Mouse (Mus musculus): Measurements from ENCODE around the gene Isg20.

- TF ChIP-seq CTCF (IDR thresholded peaks at IDR 0.05; ENCODE audit: borderline replicate concordance, insufficient read depth, low read length) (no peak), POLR2A (IDR thresholded peaks at IDR 0.05; ENCODE audit: low read depth, low read length) (no peak)
Observed at GRCm38 (mm10) chr7:78886496-78886895, 26.7 kb upstream of the Isg20 start.
